Mouse (Mus musculus) heart, embryonic 14.5 days (tissue): ENCODE measurements around the gene 4930402H24Rik. TPM values are rescaled to one million over a fixed set of nuclear protein-coding genes. Genes with fewer than 3 reads are reported as not detected.

Source experiments
- ATAC-seq: fragments of 200-750 bp; cut with Nextera tagmentation; 2 replicates; pipeline ENCODE4 v1.8.0; 2017; ENCODE audit warnings: low read depth, moderate TSS enrichment; ENCODE audit not compliant: insufficient number of reproducible peaks, insufficient read depth, low FRiP score
- H3K27ac ChIP-seq, 2 experiments: fragments of 200-500 bp in 1 of 2; fragments of 300-500 bp in 1 of 2; sonication (generic) in 1 of 2; replicated peaks in 1 of 2; 2 replicates each; pipeline ENCODE4 v1.5.1; 2012 to 2014; ENCODE audit warnings: low read depth in 2 of 2, low read length in 2 of 2, control low read depth in 1 of 2, mild to moderate bottlenecking in 1 of 2, mixed read lengths in 1 of 2; ENCODE audit not compliant: control insufficient read depth in 1 of 2, insufficient read depth in 1 of 2
- H3K27me3 ChIP-seq: fragments of 300-500 bp; sonication (generic); 2 replicates; pipeline ENCODE4 v1.6.1; 2014; ENCODE audit warnings: mild to moderate bottlenecking, low read length, control low read depth; ENCODE audit not compliant: control insufficient read depth, insufficient read depth
- H3K36me3 ChIP-seq: fragments of 300-500 bp; sonication (generic); 2 replicates; pipeline ENCODE4 v1.6.1; 2014; ENCODE audit warnings: mild to moderate bottlenecking, control low read depth, low read length, mixed read lengths; ENCODE audit not compliant: control insufficient read depth, insufficient read depth
- H3K4me1 ChIP-seq, 2 experiments: fragments of 200-500 bp in 1 of 2; fragments of 300-500 bp in 1 of 2; sonication (generic) in 1 of 2; 2 replicates each; pipeline ENCODE4 v1.6.1; 2012 to 2014; ENCODE audit warnings: low read length in 2 of 2, control low read depth in 1 of 2, mixed read lengths in 1 of 2; ENCODE audit not compliant: control insufficient read depth in 2 of 2, insufficient read depth in 2 of 2
- H3K4me2 ChIP-seq: fragments of 300-500 bp; sonication (generic); 2 replicates; pipeline ENCODE4 v1.6.1; 2014; ENCODE audit warnings: mild to moderate bottlenecking, low read length
- H3K4me3 ChIP-seq, 2 experiments: fragments of 200-500 bp in 1 of 2; fragments of 300-500 bp in 1 of 2; sonication (generic) in 1 of 2; 2 replicates each; pipeline ENCODE4 v1.5.1; 2012 to 2014; ENCODE audit warnings: low read length in 2 of 2, mild to moderate bottlenecking in 2 of 2, control low read depth in 1 of 2, low read depth in 1 of 2, moderate library complexity in 1 of 2; ENCODE audit not compliant: control insufficient read depth in 1 of 2, insufficient read depth in 1 of 2
- H3K9ac ChIP-seq: fragments of 300-500 bp; sonication (generic); 2 replicates; pipeline ENCODE4 v1.6.1; 2014; ENCODE audit warnings: mild to moderate bottlenecking, low read length
- H3K9me3 ChIP-seq: fragments of 300-500 bp; sonication (generic); 2 replicates; pipeline ENCODE4 v1.6.1; 2016; ENCODE audit warnings: low read length, control low read depth; ENCODE audit not compliant: control insufficient read depth
- WGBS: fragments of 180-500 bp; shearing (Covaris S2); extraction: QIAGEN DNeasy Blood & Tissue Kit; methylation state at CpG from one replicate; pipeline ENCODE4 v1.1.7; 2014; 5-methylcytosine and 5-hydroxymethylcytosine counted together
- polyA plus RNA-seq: library from polyadenylated mRNA; unstranded; fragments of >200 nt; fragmentation: Nextera tagmentation; extraction: Ambion mirVana; gene quantifications from 2 replicates; pipeline ENCODE4 v1.2.1, GENCODE M21; 2014

The 4930402H24Rik gene
- polyA plus RNA-seq, 1 experiment from 2014 or later, result 56.3 TPM

DNA sequence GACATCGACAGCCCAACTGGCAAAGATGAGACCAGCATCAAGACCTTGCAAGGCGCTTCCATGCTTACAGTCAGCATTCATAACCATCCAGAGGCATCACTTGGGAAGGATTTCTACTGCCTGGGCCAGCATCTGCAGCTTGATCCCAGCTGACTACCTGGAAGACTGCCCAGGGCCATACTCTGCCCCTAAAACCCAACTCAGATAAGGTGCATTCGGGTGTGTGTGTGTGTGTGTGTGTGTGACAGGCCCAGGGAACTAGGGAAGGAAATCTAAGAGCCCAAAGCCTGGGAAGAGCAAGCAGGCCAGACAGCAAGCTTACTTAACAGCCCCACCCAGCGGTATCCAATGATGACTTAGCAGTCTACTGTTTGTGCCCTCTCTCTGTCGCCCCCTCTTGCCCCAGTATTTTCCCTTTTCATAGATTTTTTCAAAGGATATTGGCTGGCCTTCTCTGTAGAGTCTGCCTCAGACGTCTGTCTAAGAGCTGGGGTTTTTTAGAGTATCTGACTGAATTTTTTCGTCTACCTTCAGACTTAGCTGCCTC, 151.1 kb downstream of the 4930402H24Rik start:
- Histone ChIP-seq H3K27ac (no peak overlapping the region), H3K27me3 (no peaks in the 10 kb centered on the region), H3K9me3 (no peaks in the 10 kb centered on the region), H3K9ac (no peak overlapping the region), H3K4me1 (no peaks in the 10 kb centered on the region), H3K4me2 (no peak overlapping the region), H3K4me3 (no peak overlapping the region), H3K36me3 (peaks cover 49% of the 10 kb centered on the region)
- no peak for ATAC-seq
- 54% methylated on average over 7 of the region's 7 CpGs for WGBS

DNA sequence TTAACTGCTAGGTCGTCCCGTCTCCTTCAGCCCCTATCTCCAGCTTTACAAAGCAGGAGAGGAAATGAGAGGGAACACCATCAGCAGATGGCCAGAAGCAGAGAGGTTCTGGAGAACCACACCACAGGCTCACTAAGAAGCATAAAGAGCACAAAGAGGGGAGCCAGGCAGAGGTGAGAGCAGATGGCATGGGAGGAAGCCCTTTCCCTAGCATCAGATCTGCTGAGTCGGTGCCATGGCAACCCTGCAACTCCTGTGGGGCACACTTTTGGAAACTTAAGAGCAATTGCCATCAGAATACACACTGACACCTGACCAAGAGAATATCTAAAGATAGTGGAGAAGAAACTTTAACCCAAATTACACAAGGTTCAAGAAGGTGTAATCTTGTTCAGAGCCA, 151.6 kb downstream of the 4930402H24Rik start:
- Histone ChIP-seq H3K27me3 (no peaks in the 10 kb centered on the region), H3K4me2 (no peak overlapping the region), H3K4me1 (no peaks in the 10 kb centered on the region), H3K9me3 (no peaks in the 10 kb centered on the region), H3K9ac (no peak overlapping the region), H3K4me3 (no peak overlapping the region), H3K27ac (no peak overlapping the region), H3K36me3 (peaks cover 54% of the 10 kb centered on the region)
- WGBS, result 68% methylated on average over 3 of the region's 3 CpGs
- ATAC-seq, result no peak

DNA sequence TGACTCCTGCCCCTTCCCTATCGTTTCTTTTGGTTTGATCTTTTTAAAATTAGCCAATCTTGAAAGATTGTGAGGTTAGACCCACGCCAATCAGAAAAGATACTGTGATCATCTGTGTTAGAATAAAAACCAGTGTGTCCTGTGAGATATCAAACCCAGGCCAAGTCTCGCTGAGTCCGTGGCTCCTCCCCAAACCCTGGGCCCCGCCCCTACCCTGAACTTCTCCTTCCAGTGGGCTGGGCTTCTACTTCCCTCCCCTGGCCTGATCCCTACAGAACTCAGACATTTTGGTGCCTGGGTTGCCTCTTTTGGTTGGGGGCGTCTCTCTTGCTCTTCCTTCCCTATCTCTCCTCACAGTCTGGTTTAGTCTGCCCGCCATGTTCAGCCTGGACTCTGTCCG, 155.8 kb downstream of the 4930402H24Rik start:
- no peak for ATAC-seq
- Histone ChIP-seq H3K27ac (no peak overlapping the region), H3K9me3 (no peaks in the 10 kb centered on the region), H3K36me3 (peaks cover 75% of the 10 kb centered on the region), H3K9ac (no peak overlapping the region), H3K4me2 (no peak overlapping the region), H3K4me3 (no peak overlapping the region), H3K4me1 (no peaks in the 10 kb centered on the region), H3K27me3 (no peaks in the 10 kb centered on the region)
- WGBS, result 56% methylated on average over 8 of the region's 8 CpGs

DNA sequence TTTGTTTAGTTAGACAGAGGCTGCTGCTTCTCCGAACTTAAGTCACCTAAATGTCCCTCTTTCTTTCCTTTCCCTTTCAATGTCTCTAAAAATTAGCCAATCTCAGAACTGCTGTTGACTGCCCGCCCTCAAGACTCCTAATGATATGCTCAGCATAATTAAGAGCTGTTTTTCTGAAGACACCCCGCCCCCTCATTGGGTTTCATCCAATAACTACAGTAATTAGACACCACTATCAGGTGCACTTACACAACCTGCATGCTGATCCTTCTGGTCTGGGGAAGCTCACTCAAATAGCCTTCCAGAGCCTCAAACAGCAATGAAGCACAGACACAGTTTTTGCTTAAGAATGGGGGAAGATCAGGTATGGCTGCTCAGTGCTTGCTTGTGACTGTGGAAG, 156.5 kb downstream of the 4930402H24Rik start:
- no peak overlapping the region for H3K4me2 ChIP-seq
- 93% methylated on average over 3 of the region's 3 CpGs for WGBS
- no peaks in the 10 kb centered on the region for H3K4me1 ChIP-seq
- no peak overlapping the region for H3K27ac ChIP-seq
- H3K27me3 ChIP-seq, result no peaks in the 10 kb centered on the region
- H3K36me3 ChIP-seq, result peaks cover 82% of the 10 kb centered on the region
- peaks cover 2% of the 10 kb centered on the region; the same call in 1 of the 2 replicates for H3K9me3 ChIP-seq
- no peak overlapping the region for H3K9ac ChIP-seq
- no peak for ATAC-seq
- no peak overlapping the region for H3K4me3 ChIP-seq

DNA sequence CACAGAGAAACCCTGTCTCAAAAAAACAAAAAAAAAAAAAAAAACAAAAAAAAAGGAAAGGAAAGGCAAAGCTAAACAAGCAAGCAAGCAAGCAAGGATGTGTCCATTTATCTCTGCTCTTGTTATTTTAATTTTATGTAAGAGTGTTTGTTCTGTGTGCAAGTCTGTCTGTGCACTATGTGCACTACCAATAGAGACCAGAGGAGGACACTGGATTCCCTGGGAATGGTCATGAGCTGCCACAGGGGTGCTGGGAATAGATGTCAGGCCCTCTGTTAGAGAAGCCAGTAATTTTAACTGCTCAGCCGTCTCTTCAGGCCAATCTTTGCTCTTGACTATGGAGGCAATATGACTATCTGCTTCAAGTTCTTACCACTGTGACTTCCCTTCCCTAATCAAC, 162.6 kb downstream of the 4930402H24Rik start:
- Histone ChIP-seq H3K27me3 (no peaks in the 10 kb centered on the region), H3K27ac (no peak overlapping the region), H3K4me2 (no peak overlapping the region), H3K9me3 (peaks cover 2% of the 10 kb centered on the region; the same call in 1 of the 2 replicates), H3K36me3 (peaks cover 100% of the 10 kb centered on the region), H3K4me3 (no peak overlapping the region), H3K9ac (no peak overlapping the region), H3K4me1 (no peaks in the 10 kb centered on the region)
- no peak for ATAC-seq
- 100% methylated on average over 1 of the region's 1 CpGs for WGBS

DNA sequence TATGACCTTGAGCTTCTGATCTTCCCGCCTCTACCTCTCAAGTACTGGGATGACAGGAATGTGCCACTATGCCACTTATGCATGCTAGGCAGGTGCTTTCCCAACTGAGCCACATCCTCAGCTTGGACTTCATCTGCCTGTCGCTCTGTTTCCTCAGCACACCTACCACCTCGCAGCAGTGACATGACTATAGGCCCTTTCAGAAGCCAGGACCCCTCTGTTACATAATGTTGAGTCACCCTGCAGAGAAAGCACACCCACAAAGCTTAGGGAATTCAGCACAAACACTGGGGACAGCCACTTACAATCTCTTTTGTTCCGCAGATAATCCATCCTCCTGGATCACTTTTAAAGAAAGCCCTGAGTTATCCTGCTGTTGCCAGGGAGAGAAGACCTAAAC, 166.1 kb downstream of the 4930402H24Rik start:
- WGBS, result 47% methylated on average over 4 of the region's 4 CpGs
- H3K9me3 ChIP-seq, result peaks cover 2% of the 10 kb centered on the region; the same call in 1 of the 2 replicates
- no peaks in the 10 kb centered on the region for H3K4me1 ChIP-seq
- H3K4me2 ChIP-seq, result no peak overlapping the region
- no peak overlapping the region for H3K9ac ChIP-seq
- peaks cover 100% of the 10 kb centered on the region for H3K36me3 ChIP-seq
- H3K27me3 ChIP-seq, result no peaks in the 10 kb centered on the region
- H3K27ac ChIP-seq, result no peak overlapping the region
- no peak overlapping the region for H3K4me3 ChIP-seq
- ATAC-seq, result no peak

GRCm38 (mm10) chr2:130738019-130738418, 168.2 kb downstream of the 4930402H24Rik start:
- no peak overlapping the region for H3K27ac ChIP-seq
- no peak overlapping the region for H3K4me3 ChIP-seq
- no peak overlapping the region for H3K9ac ChIP-seq
- no peak for ATAC-seq
- 76% methylated on average over 6 of the region's 6 CpGs for WGBS
- H3K27me3 ChIP-seq, result no peaks in the 10 kb centered on the region
- no peaks in the 10 kb centered on the region for H3K4me1 ChIP-seq
- no peaks in the 10 kb centered on the region for H3K9me3 ChIP-seq
- H3K36me3 ChIP-seq, result peaks cover 97% of the 10 kb centered on the region
- no peak overlapping the region for H3K4me2 ChIP-seq

DNA sequence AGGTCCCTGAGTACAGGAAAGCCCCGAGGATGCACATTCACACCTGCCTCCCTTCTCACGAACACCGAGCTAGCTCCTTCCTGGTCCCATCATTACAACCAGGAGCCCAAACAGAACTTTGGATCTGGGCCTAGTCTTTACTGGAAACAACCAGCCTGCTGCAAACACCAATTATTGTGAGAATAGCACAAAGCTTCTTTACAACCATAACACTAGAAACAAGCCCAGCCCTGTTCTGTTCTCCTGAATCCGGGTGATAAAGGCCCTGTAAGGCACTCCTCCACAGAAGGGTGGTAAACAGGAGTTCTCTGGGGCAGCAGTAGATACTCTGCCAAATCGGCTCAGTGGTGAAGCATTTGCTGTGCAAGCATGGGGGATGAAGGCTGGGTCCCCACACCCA, 170.9 kb downstream of the 4930402H24Rik start:
- no peak overlapping the region for H3K27ac ChIP-seq
- no peak for ATAC-seq
- peaks cover 93% of the 10 kb centered on the region for H3K36me3 ChIP-seq
- H3K9me3 ChIP-seq, result no peaks in the 10 kb centered on the region
- H3K27me3 ChIP-seq, result no peaks in the 10 kb centered on the region
- no peaks in the 10 kb centered on the region for H3K4me1 ChIP-seq
- H3K9ac ChIP-seq, result no peak overlapping the region
- WGBS, result 83% methylated on average over 5 of the region's 5 CpGs
- H3K4me3 ChIP-seq, result no peak overlapping the region
- H3K4me2 ChIP-seq, result no peak overlapping the region
